In genomic region chr6:86020948-86021347, GRCm38 (mm10) we compare ENCODE assay signal across 8 mouse cellular contexts. TPM values are rescaled to one million over a fixed set of nuclear protein-coding genes. Genes with fewer than 3 reads are reported as not detected.
DNase-seq lines count a peak whose midpoint lies in the region; ATAC-seq and TF ChIP-seq lines count a peak whose summit lies in the region.

No protein-coding gene starts in this region.

- H3K27me3 ChIP-seq in kidney, embryonic 15.5 days: no peaks in the 10 kb centered on the region

- no peak overlapping the region for H3K9ac ChIP-seq in kidney, embryonic 15.5 days

- peak; percentile 59; the same call in 1 of the 2 replicates for TF ChIP-seq CTCF in brain, embryonic 14.5 days (IDR thresholded peaks at IDR 0.05; ENCODE audit: borderline replicate concordance, extremely low read depth, insufficient read depth, insufficient read length)

- no peak for TF ChIP-seq POLR2A in brain, embryonic 14.5 days (IDR thresholded peaks at IDR 0.05; ENCODE audit: borderline replicate concordance, extremely low read depth, insufficient read depth, insufficient read length, poor library complexity, severe bottlenecking)

- no peak for ATAC-seq in kidney, embryonic 15.5 days (replicated peaks; ENCODE audit: low FRiP score)

- H3K4me1 ChIP-seq in kidney, embryonic 15.5 days: peaks cover 7% of the 10 kb centered on the region

- H3K27ac ChIP-seq in kidney, embryonic 15.5 days: no peak overlapping the region

- H3K4me2 ChIP-seq in kidney, embryonic 15.5 days: no peak overlapping the region

- WGBS in kidney, embryonic 15.5 days: 37% methylated on average over 3 of the region's 3 CpGs

- H3K9me3 ChIP-seq in kidney, embryonic 15.5 days (replicated peaks): no peaks in the 10 kb centered on the region

- H3K36me3 ChIP-seq in kidney, embryonic 15.5 days: no peaks in the 10 kb centered on the region

- peak; percentile 41 to 46 for DNase-seq in adrenal gland, adult 18-20 months (ENCODE audit: low spot score in 2 of 2)
- DNase-seq in adrenal gland, postnatal 4 days (ENCODE audit: low spot score in 2 of 2): no peak
- DNase-seq in kidney, adult 18-20 months: peak; percentile 45
- DNase-seq in brain, embryonic 14.5 days (ENCODE audit: low read depth): peak; percentile 34
- DNase-seq in kidney, postnatal 14 days: peak; percentile 15
- peak; percentile 29 for DNase-seq in retina, postnatal 7 days (ENCODE audit: low read depth, low spot score)
- DNase-seq in ovary, postnatal 36 days (ENCODE audit: low spot score): no peak

- H3K4me3 ChIP-seq in kidney, embryonic 15.5 days (replicated peaks): no peak overlapping the region

RNA-seq across cellular contexts. Expression of gene Figla, which starts 5.0 kb away (rescaled TPM):
- total RNA-seq in adrenal gland, adult 18-20 months (2021): not detected
- total RNA-seq in adrenal gland, postnatal 4 days (2021): not detected
- not detected in 2 replicates for polyA plus RNA-seq in kidney, embryonic 15.5 days (2015; fragmentation: Nextera tagmentation; extraction: Ambion mirVana)
- polyA plus RNA-seq in brain, embryonic 14.5 days (2012; rRNA removed): 0.15 TPM in 1 of 2 replicates, not detected in the other

RNA-seq across cellular contexts. Expression of gene Add2, which starts 7.5 kb away (rescaled TPM):
- under 1 TPM; 0.80 to 0.90 TPM for total RNA-seq in adrenal gland, adult 18-20 months (2021)
- total RNA-seq in adrenal gland, postnatal 4 days (2021): 10 to 100 TPM in 1 of 2 experiments, 1 to 10 TPM in 1; 9.7 to 18.2 TPM
- polyA plus RNA-seq in kidney, embryonic 15.5 days (2015; fragmentation: Nextera tagmentation; extraction: Ambion mirVana): 5.9 and 7.2 TPM in 2 replicates
- 181 and 191 TPM in 2 replicates for polyA plus RNA-seq in brain, embryonic 14.5 days (2012; rRNA removed)

RNA-seq across cellular contexts. Expression of gene Dusp11, which starts 59.5 kb away (rescaled TPM):
- total RNA-seq in adrenal gland, adult 18-20 months (2021): 100 to 1,000 TPM; 107 to 157 TPM
- total RNA-seq in adrenal gland, postnatal 4 days (2021): 100 to 1,000 TPM in 1 of 2 experiments, 10 to 100 TPM in 1; 96.9 to 102 TPM
- polyA plus RNA-seq in kidney, embryonic 15.5 days (2015; fragmentation: Nextera tagmentation; extraction: Ambion mirVana): 44.1 and 45.0 TPM in 2 replicates
- 157 and 169 TPM in 2 replicates for polyA plus RNA-seq in brain, embryonic 14.5 days (2012; rRNA removed)

Comparison
In these comparisons a context has a peak if more than half of its experiments do, and no peak if none do; other contexts are left out.
1. DNase-seq: peak in adrenal gland, adult 18-20 months (2 of 2), kidney, adult 18-20 months (single experiment), brain, embryonic 14.5 days (single experiment), kidney, postnatal 14 days (single experiment) and retina, postnatal 7 days (single experiment); none in adrenal gland, postnatal 4 days (0 of 2) and ovary, postnatal 36 days (single experiment).
2. RNA of gene Add2, which starts 7.5 kb away (total RNA-seq): 9.7 to 18.2 TPM in adrenal gland, postnatal 4 days; 0.80 to 0.90 TPM in adrenal gland, adult 18-20 months; every median in the first group is over 4 times any median in the second.